Mouse (Mus musculus): ENCODE results near the gene Mtcp1.

- no peak for TF ChIP-seq CTCF (IDR thresholded peaks at IDR 0.05; ENCODE audit: low read depth, low read length)
- no peak for TF ChIP-seq EP300 (IDR thresholded peaks at IDR 0.05; ENCODE audit: insufficient read depth, low read depth, low read length)
- TF ChIP-seq POLR2A (IDR thresholded peaks at IDR 0.05; ENCODE audit: insufficient read depth, low read length), result no peak
These were observed 46.2 kb downstream of the Mtcp1 start for GRCm38 (mm10) chrX:75370197-75370596.

All from ES-Bruce4 (cell line).